Mouse (Mus musculus) left cerebral cortex, adult 2 months (tissue): ENCODE results near the gene Crhr1. TPM values are rescaled to one million over a fixed set of nuclear protein-coding genes. Genes with fewer than 3 reads are reported as not detected.

ENCODE experiments used
- DNase-seq, 2 experiments: peaks; one replicate each; pipeline ENCODE4 v3.0.0; 2021 to 2022; ENCODE audit warnings: low spot score in 2 of 2, mixed read lengths in 1 of 2; ENCODE audit errors: extremely low spot score in 1 of 2
- H3K27ac ChIP-seq: fragments of 200-600 bp; 2 replicates; pipeline ENCODE4 v1.8.1; 2022
- H3K4me3 ChIP-seq: fragments of 200-600 bp; 2 replicates; pipeline ENCODE4 v1.8.1; 2022
- CTCF ChIP-seq: fragments of 200-600 bp; IDR thresholded peaks from 2 replicates; pipeline ENCODE4 v1.8.1; 2022; ENCODE audit warnings: antibody characterized with exemption, mild to moderate bottlenecking, moderate library complexity
- intact Hi-C: fragments of 180-260 bp; cut with DNase I; formaldehyde crosslinking; loops from one replicate; pipeline ENCODE4 v1.15.1; 2025
- total RNA-seq, 2 experiments: library from RNA; stranded (reverse); gene quantifications; 2 replicates each; pipeline ENCODE4 v1.2.3; 2021

Gene Crhr1
- total RNA-seq, 2 experiments from 2014 or later, result 27.9 to 31.8 TPM

DNA sequence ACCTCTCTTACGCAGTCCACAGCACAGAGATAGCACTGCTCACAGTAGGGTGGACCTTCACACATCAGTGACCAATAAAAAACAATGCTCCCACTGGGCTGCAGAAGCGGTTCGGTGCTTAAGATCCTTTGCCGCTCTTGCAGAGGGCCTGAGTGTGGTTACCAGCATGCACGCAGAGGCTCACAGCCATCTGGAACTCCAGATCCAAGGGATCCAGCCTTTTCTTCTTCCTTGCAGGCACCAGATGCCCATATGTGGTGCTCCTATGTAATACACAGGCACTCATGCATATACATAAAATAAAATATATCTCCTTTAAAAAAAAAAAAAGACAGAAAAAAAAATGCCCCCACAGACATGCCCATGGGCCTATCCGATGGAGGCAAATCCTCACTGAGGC lies 19.0 kb upstream of the Crhr1 start:
- intact Hi-C loops, result no loop called here
- Histone ChIP-seq H3K27ac (0 out of 2 replicates have a peak overlapping the region, but pooled peaks have one; percentile 8), H3K4me3 (no peak overlapping the region)
- no peak for TF ChIP-seq CTCF
- DNase-seq, result no peak

DNA sequence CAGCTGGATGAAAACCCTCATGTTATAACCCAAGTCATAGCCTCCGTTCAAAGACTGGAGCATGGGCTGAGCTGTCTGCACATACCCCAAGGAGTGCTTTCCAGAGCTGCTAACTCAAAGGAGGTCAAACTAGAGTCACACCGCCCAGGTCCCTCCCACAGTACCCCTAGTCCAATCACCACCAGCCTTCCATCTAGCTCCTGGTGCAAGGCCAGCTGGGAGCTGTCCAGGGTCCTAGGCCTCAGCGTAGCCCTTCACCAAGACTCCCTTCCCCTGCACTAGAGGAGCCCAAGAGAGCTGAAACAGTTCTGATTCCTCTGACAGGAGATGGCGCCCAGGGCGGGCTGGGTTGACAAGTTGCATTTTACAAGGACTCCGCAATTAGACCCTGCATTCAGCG lies 18.0 kb upstream of the Crhr1 start:
- no peak overlapping the region for H3K4me3 ChIP-seq
- peak in 1 of 2 experiments; percentile 36 for DNase-seq
- no peak for TF ChIP-seq CTCF
- no peak overlapping the region for H3K27ac ChIP-seq
- intact Hi-C loops, result no loop called here

GRCm38 (mm10) chr11:104118356-104118755 lies 14.3 kb upstream of the Crhr1 start:
- no peak overlapping the region for H3K4me3 ChIP-seq
- DNase-seq, result no peak
- intact Hi-C loops, result no loop called here
- H3K27ac ChIP-seq, result no peak overlapping the region
- no peak for TF ChIP-seq CTCF

DNA sequence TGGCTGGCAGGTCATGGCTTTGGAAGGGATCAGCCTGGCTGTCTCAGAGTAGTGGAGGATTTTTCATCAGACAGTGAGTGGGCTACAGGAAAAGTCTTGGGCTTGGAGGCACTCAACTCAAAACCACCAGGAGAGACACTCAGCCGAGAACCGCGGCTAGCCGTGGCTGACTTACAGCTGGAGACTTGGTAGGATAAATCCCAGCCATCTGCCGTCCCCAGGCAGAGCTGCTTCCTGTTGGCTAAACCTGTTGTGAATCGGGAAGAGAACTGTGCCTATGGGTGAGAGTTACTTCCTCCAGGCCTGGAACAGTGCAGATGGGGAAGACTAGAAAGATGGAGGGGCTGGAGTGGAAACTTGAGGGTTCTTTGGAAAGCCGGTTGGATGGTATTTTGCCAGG lies 9.7 kb upstream of the Crhr1 start:
- intact Hi-C loops, result no loop called here
- DNase-seq, result no peak
- H3K27ac ChIP-seq, result no peak overlapping the region
- no peak; the same call in 1 of the 2 replicates for TF ChIP-seq CTCF
- no peak overlapping the region for H3K4me3 ChIP-seq

GRCm38 (mm10) chr11:104123479-104123878 lies 9.2 kb upstream of the Crhr1 start:
- no peak for TF ChIP-seq CTCF
- Histone ChIP-seq H3K27ac (no peak overlapping the region), H3K4me3 (no peak overlapping the region)
- no peak for DNase-seq
- intact Hi-C loops, result no loop called here

DNA sequence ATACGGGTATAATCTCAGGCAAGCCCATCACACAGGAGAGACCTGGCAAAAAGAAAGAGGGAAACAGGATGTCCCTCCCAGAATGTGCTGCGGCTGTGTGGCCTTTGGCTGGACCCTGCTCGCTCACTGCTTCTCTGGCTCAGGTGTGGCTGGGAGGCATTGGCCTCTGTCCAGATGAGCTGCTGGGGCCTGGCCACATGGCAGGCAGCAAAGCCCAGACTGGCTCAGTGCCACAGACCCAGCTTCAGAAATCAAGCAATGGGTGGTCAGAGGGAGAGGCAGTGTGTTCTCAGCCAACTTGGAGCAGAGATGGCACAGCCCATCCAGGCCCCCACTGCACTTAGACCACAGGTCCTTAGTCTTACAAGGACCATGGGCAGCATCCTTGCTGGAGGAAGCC lies 8.1 kb upstream of the Crhr1 start:
- intact Hi-C loops, result no loop called here
- no peak for DNase-seq
- H3K27ac ChIP-seq, result no peak overlapping the region

DNA sequence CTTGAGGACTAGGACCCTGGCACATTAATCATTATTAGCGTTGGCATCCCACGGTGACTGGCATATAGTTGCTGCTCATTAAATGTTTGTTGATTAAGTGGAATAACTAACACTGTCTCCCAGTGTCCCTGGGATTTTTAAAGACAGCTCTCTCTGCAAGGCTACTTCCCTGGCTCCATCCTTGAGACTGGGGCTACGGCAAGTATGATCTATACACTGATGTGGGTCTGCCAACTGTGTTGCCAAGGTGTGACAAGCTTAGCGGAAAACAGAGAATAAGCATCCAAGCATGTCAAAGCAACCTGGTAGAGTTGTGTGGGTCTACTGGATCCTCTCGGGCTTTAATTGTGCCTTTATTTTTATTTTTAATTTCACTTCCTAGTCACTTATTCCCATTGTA lies 3.2 kb upstream of the Crhr1 start:
- Histone ChIP-seq H3K4me3 (no peak overlapping the region), H3K27ac (no peak overlapping the region)
- DNase-seq, result no peak
- no peak for TF ChIP-seq CTCF
- intact Hi-C loops, result no loop called here

More for the DNA sequence above, 8.1 kb upstream of the Crhr1 start:
- no peak for TF ChIP-seq CTCF
- no peak overlapping the region for H3K4me3 ChIP-seq

- Histone ChIP-seq H3K4me3 (no peak overlapping the region), H3K27ac (no peak overlapping the region)
- TF ChIP-seq CTCF, result no peak
- intact Hi-C loops, result loop anchor here (2.0 to 5.0 kb wide), 3 partner anchors 74 to 128 kb away; no protein-coding TSS in a partner anchor
- DNase-seq, result no peak
Measured at GRCm38 (mm10) chr11:104130721-104131647, 1.7 kb upstream of the Crhr1 start.

- intact Hi-C loops, result loop anchor here (2.0 to 5.0 kb wide), 4 partner anchors 39 to 129 kb away; no protein-coding TSS in a partner anchor
- peak; percentile 75 for TF ChIP-seq CTCF
- Histone ChIP-seq H3K4me3 (peak overlapping the region; percentile 71), H3K27ac (peak overlapping the region; percentile 90; the same call in 1 of the 2 replicates)
- peak; percentile 62 to 65 for DNase-seq
Measured at GRCm38 (mm10) chr11:104131756-104132155, 899 bp upstream of the Crhr1 start.

- DNase-seq, result peak in 1 of 2 experiments; percentile 47
- H3K4me3 ChIP-seq, result peak overlapping the region; percentile 71
- TF ChIP-seq CTCF, result no peak
- intact Hi-C loops, result loop anchor here (2.0 to 5.0 kb wide), 3 partner anchors 37 to 106 kb away; no protein-coding TSS in a partner anchor
- peak overlapping the region; percentile 90 for H3K27ac ChIP-seq
Measured at GRCm38 (mm10) chr11:104133442-104133983, 858 bp downstream of the Crhr1 start.

GRCm38 (mm10) chr11:104138976-104139375 lies 6.3 kb downstream of the Crhr1 start:
- no peak overlapping the region for H3K4me3 ChIP-seq
- DNase-seq, result no peak
- H3K27ac ChIP-seq, result no peak overlapping the region
- intact Hi-C loops, result no loop called here
- TF ChIP-seq CTCF, result no peak

DNA sequence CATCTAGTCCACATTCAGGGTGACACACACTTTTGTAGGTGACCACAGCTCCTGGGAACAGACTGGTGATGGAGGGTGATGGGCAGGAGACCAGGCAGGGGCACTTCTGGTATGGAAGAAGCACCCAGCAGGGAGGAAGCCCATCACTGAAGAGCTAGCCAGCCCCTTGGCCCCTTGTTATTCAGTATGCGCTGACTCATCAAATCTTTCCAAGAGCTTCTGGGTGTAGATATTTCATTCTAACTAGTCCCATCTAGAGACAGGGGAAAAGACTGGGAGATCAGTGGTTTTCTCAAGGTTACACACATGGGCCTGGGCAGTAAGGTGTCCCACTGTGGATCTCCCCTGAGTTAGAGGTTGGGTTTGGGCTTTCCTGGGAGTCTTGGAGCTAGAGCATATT lies 12.3 kb downstream of the Crhr1 start:
- intact Hi-C loops, result no loop called here
- Histone ChIP-seq H3K4me3 (no peak overlapping the region), H3K27ac (no peak overlapping the region)
- no peak for DNase-seq
- no peak for TF ChIP-seq CTCF
